Mouse (Mus musculus): ENCODE data around the gene Icmt. TPM values are rescaled to one million over a fixed set of nuclear protein-coding genes. Genes with fewer than 3 reads are reported as not detected.
A peak's percentile ranks its signal among the peaks of the same experiment; 100 is the strongest.

The Icmt gene
- polyA plus RNA-seq (2015; fragmentation: Nextera tagmentation; extraction: Ambion mirVana), result 15.3 and 20.3 TPM in 2 replicates

GRCm38 (mm10) chr4:152296874-152297861 lies at the start of gene Icmt:
Icmt (plus strand) TSS chr4:152297227.
- Histone ChIP-seq H3K4me2 (peak within 1 kb of the TSS; percentile 91), H3K4me1 (replicated peaks) (peaks cover 26% of the 10 kb centered on the region), H3K9me3 (replicated peaks) (no peaks in the 10 kb centered on the region), H3K27ac (peak within 1 kb of the TSS; percentile 84), H3K4me3 (peak within 1 kb of the TSS; percentile 96), H3K9ac (peak within 1 kb of the TSS; percentile 97), H3K27me3 (peaks cover 19% of the 10 kb centered on the region), H3K36me3 (peaks cover 12% of the 10 kb centered on the region; the same call in 1 of the 2 replicates)
- under 1% methylated on average over 119 of the region's 119 CpGs for WGBS
- peak; percentile 98 for ATAC-seq (replicated peaks; ENCODE audit: insufficient number of reproducible peaks, insufficient read depth, low FRiP score, low read depth)

GRCm38 (mm10) chr4:152250615-152251014 lies 46.4 kb upstream of the Icmt start:
- Histone ChIP-seq H3K27me3 (no peaks in the 10 kb centered on the region), H3K9ac (no peak overlapping the region), H3K27ac (no peak overlapping the region), H3K9me3 (replicated peaks) (no peaks in the 10 kb centered on the region), H3K4me3 (no peak overlapping the region), H3K4me1 (replicated peaks) (peaks cover 62% of the 10 kb centered on the region), H3K36me3 (peaks cover 6% of the 10 kb centered on the region; the same call in 1 of the 2 replicates), H3K4me2 (no peak overlapping the region)
- no peak for ATAC-seq (replicated peaks; ENCODE audit: insufficient number of reproducible peaks, insufficient read depth, low FRiP score, low read depth)
- WGBS, result 91% methylated on average over 6 of the region's 6 CpGs

GRCm38 (mm10) chr4:152253183-152253759 lies 43.8 kb upstream of the Icmt start:
- Histone ChIP-seq H3K27me3 (no peaks in the 10 kb centered on the region), H3K4me2 (no peak overlapping the region), H3K9me3 (replicated peaks) (no peaks in the 10 kb centered on the region), H3K36me3 (peaks cover 6% of the 10 kb centered on the region; the same call in 1 of the 2 replicates), H3K27ac (peak overlapping the region; percentile 61), H3K9ac (no peak overlapping the region), H3K4me1 (replicated peaks) (peaks cover 63% of the 10 kb centered on the region), H3K4me3 (no peak overlapping the region)
- 58% methylated on average over 9 of the region's 9 CpGs for WGBS
- no peak for ATAC-seq (replicated peaks; ENCODE audit: insufficient number of reproducible peaks, insufficient read depth, low FRiP score, low read depth)

- ATAC-seq (replicated peaks; ENCODE audit: insufficient number of reproducible peaks, insufficient read depth, low FRiP score, low read depth), result peak; percentile 59; the same call in 1 of the 2 replicates
- Histone ChIP-seq H3K9ac (peak overlapping the region; percentile 25; the same call in 1 of the 2 replicates), H3K27ac (peak overlapping the region; percentile 86), H3K9me3 (replicated peaks) (no peaks in the 10 kb centered on the region), H3K4me1 (replicated peaks) (peaks cover 83% of the 10 kb centered on the region), H3K4me2 (no peak overlapping the region), H3K36me3 (no peaks in the 10 kb centered on the region), H3K27me3 (no peaks in the 10 kb centered on the region), H3K4me3 (no peak overlapping the region)
- 18% methylated on average over 6 of the region's 6 CpGs for WGBS
Observed at GRCm38 (mm10) chr4:152257070-152257469, 40.0 kb upstream of the Icmt start.

- Histone ChIP-seq H3K4me3 (no peak overlapping the region), H3K27ac (no peak overlapping the region), H3K27me3 (no peaks in the 10 kb centered on the region), H3K4me1 (replicated peaks) (peaks cover 85% of the 10 kb centered on the region), H3K9me3 (replicated peaks) (no peaks in the 10 kb centered on the region), H3K4me2 (no peak overlapping the region), H3K9ac (no peak overlapping the region), H3K36me3 (no peaks in the 10 kb centered on the region)
- WGBS, result 87% methylated on average over 8 of the region's 8 CpGs
- ATAC-seq (replicated peaks; ENCODE audit: insufficient number of reproducible peaks, insufficient read depth, low FRiP score, low read depth), result no peak
Observed at GRCm38 (mm10) chr4:152260451-152260850, 36.6 kb upstream of the Icmt start.

GRCm38 (mm10) chr4:152262187-152262586 lies 34.8 kb upstream of the Icmt start:
- 33% methylated on average over 9 of the region's 9 CpGs for WGBS
- H3K4me3 ChIP-seq, result peak overlapping the region; percentile 12; the same call in 1 of the 2 replicates
- H3K36me3 ChIP-seq, result no peaks in the 10 kb centered on the region
- H3K9me3 ChIP-seq (replicated peaks), result no peaks in the 10 kb centered on the region
- H3K9ac ChIP-seq, result peak overlapping the region; percentile 38; the same call in 1 of the 2 replicates
- no peaks in the 10 kb centered on the region for H3K27me3 ChIP-seq
- peaks cover 79% of the 10 kb centered on the region for H3K4me1 ChIP-seq (replicated peaks)
- peak; percentile 76 for ATAC-seq (replicated peaks; ENCODE audit: insufficient number of reproducible peaks, insufficient read depth, low FRiP score, low read depth)
- H3K27ac ChIP-seq, result peak overlapping the region; percentile 95
- peak overlapping the region; percentile 49 for H3K4me2 ChIP-seq

- no peak overlapping the region for H3K9ac ChIP-seq
- H3K36me3 ChIP-seq, result no peaks in the 10 kb centered on the region
- WGBS, result 49% methylated on average over 9 of the region's 9 CpGs
- H3K4me2 ChIP-seq, result no peak overlapping the region
- no peaks in the 10 kb centered on the region for H3K27me3 ChIP-seq
- ATAC-seq (replicated peaks; ENCODE audit: insufficient number of reproducible peaks, insufficient read depth, low FRiP score, low read depth), result no peak
- peaks cover 80% of the 10 kb centered on the region for H3K4me1 ChIP-seq (replicated peaks)
- peak overlapping the region; percentile 95 for H3K27ac ChIP-seq
- no peaks in the 10 kb centered on the region for H3K9me3 ChIP-seq (replicated peaks)
- no peak overlapping the region for H3K4me3 ChIP-seq
Observed at GRCm38 (mm10) chr4:152263089-152263488, 33.9 kb upstream of the Icmt start.

- Histone ChIP-seq H3K4me3 (no peak overlapping the region), H3K36me3 (no peaks in the 10 kb centered on the region), H3K27ac (peak overlapping the region; percentile 95), H3K4me1 (replicated peaks) (peaks cover 78% of the 10 kb centered on the region), H3K4me2 (no peak overlapping the region), H3K9ac (0 out of 2 replicates have a peak overlapping the region, but pooled peaks have one; percentile 16), H3K27me3 (no peaks in the 10 kb centered on the region), H3K9me3 (replicated peaks) (no peaks in the 10 kb centered on the region)
- WGBS, result 35% methylated on average over 10 of the region's 10 CpGs
- ATAC-seq (replicated peaks; ENCODE audit: insufficient number of reproducible peaks, insufficient read depth, low FRiP score, low read depth), result peak; percentile 29; the same call in 1 of the 2 replicates
Observed at GRCm38 (mm10) chr4:152263512-152264176, 33.4 kb upstream of the Icmt start.

GRCm38 (mm10) chr4:152264177-152264530 lies 32.9 kb upstream of the Icmt start:
- Histone ChIP-seq H3K9me3 (replicated peaks) (no peaks in the 10 kb centered on the region), H3K27me3 (no peaks in the 10 kb centered on the region), H3K27ac (peak overlapping the region; percentile 95), H3K4me2 (no peak overlapping the region), H3K36me3 (no peaks in the 10 kb centered on the region), H3K9ac (0 out of 2 replicates have a peak overlapping the region, but pooled peaks have one; percentile 16), H3K4me1 (replicated peaks) (peaks cover 77% of the 10 kb centered on the region), H3K4me3 (no peak overlapping the region)
- no peak for ATAC-seq (replicated peaks; ENCODE audit: insufficient number of reproducible peaks, insufficient read depth, low FRiP score, low read depth)
- 44% methylated on average over 4 of the region's 4 CpGs for WGBS

GRCm38 (mm10) chr4:152264867-152265568 lies 32.0 kb upstream of the Icmt start:
- Histone ChIP-seq H3K36me3 (no peaks in the 10 kb centered on the region), H3K4me1 (replicated peaks) (peaks cover 83% of the 10 kb centered on the region), H3K9me3 (replicated peaks) (no peaks in the 10 kb centered on the region), H3K4me2 (no peak overlapping the region), H3K27ac (peak overlapping the region; percentile 95; the same call in 1 of the 2 replicates), H3K4me3 (no peak overlapping the region), H3K9ac (no peak overlapping the region), H3K27me3 (no peaks in the 10 kb centered on the region)
- ATAC-seq (replicated peaks; ENCODE audit: insufficient number of reproducible peaks, insufficient read depth, low FRiP score, low read depth), result no peak
- 91% methylated on average over 9 of the region's 9 CpGs for WGBS

Data from heart, embryonic 15.5 days (tissue).